24 mouse cellular contexts compared by ENCODE assay signal in the genomic region with DNA sequence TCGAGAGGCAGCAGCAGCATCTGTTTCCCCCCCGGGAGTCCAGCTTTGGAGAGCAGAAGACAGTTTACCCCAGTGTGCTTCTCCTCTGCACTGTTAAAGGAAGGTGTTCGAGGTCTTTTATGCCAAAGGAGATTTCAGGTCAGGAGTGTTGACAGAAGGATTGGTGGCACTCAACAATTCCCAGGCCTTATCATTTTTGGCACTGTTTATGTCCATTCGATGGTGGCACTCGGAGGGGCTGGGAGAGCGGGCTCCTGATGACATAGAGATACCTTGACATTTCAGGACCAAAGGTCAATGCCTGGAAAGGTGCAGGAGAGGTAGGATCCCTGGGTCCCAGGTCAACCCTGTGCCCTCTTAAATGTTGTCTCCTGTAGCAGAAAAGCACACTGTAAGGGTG. TPM values are rescaled to one million over a fixed set of nuclear protein-coding genes. Genes with fewer than 3 reads are reported as not detected.
A peak's percentile ranks its signal among the peaks of the same experiment; 100 is the strongest.
DNase-seq lines count a peak whose midpoint lies in the region; ATAC-seq and TF ChIP-seq lines count a peak whose summit lies in the region.
"Had no signal": no experiment of that assay in that cellular context is flagged by ENCODE, and none has a peak within 500 bp of the region (broad histone marks: within the 10 kb centered on the region; RNA-seq: fewer than 3 reads in every experiment).

No protein-coding gene starts in this region.

- ATAC-seq in heart, embryonic 13.5 days (ENCODE audit: extremely low read depth, insufficient number of reproducible peaks, low FRiP score, low TSS enrichment): no peak
- peak; percentile 81 for ATAC-seq in heart, embryonic 16.5 days (replicated peaks; ENCODE audit: extremely low read depth, insufficient read depth, low FRiP score)
- ATAC-seq in forebrain, postnatal 0 days: no peak
- ATAC-seq: activated CD4-positive, CD25-positive, alpha-beta regulatory T cell, adult 4 months; forebrain, embryonic 13.5 days; hindbrain, embryonic 16.5 days; inflammation-experienced regulatory T-cells, adult 6 months; intestine, postnatal 0 days; Patski had no signal

- H3K9me3 ChIP-seq in heart, embryonic 13.5 days: peaks cover under 1% of the 10 kb centered on the region; the same call in 1 of the 2 replicates
- H3K9me3 ChIP-seq in heart, embryonic 10.5 days: no peaks in the 10 kb centered on the region
- 0 out of 2 replicates have a peak, but pooled peaks cover 2% of the 10 kb centered on the region for H3K9me3 ChIP-seq in heart, embryonic 16.5 days (replicated peaks; ENCODE audit: control insufficient read depth, low read length)
- H3K9me3 ChIP-seq in forebrain, postnatal 0 days (ENCODE audit: low read length): no peaks in the 10 kb centered on the region
- H3K9me3 ChIP-seq: embryonic facial prominence, embryonic 10.5 days; forebrain, embryonic 13.5 days had no signal

- H3K27me3 ChIP-seq in heart, embryonic 13.5 days (replicated peaks): no peaks in the 10 kb centered on the region
- no peaks in the 10 kb centered on the region for H3K27me3 ChIP-seq in heart, embryonic 10.5 days (ENCODE audit: insufficient read depth, poor library complexity, severe bottlenecking)
- H3K27me3 ChIP-seq in heart, embryonic 16.5 days (ENCODE audit: control insufficient read depth, insufficient read depth, low read length): no peaks in the 10 kb centered on the region
- peaks cover 3% of the 10 kb centered on the region; the same call in 1 of the 2 replicates for H3K27me3 ChIP-seq in forebrain, postnatal 0 days (ENCODE audit: insufficient read depth, low read length)
- H3K27me3 ChIP-seq: hindbrain, embryonic 12.5 days had no signal

- intact Hi-C loops in heart, postnatal 14 days (cut with DNase I): no loop called here

- peak; percentile 90 for DNase-seq in heart, adult 11 months
- DNase-seq in heart, postnatal 14 days: no peak
- DNase-seq in heart, embryonic 10.5 days (ENCODE audit: low spot score): no peak
- DNase-seq in heart, postnatal 4 days: peak; percentile 14
- no peak for DNase-seq in forebrain, postnatal 0 days
- DNase-seq: adrenal gland, postnatal 14 days; cerebellum, adult 11-12 months; cerebellum, adult 9-10 months; cerebellum, postnatal 25 days; gastrocnemius, adult 2 months; gastrocnemius, postnatal 25 days; kidney, adult 8-10 months had no signal

- no peaks in the 10 kb centered on the region for H3K36me3 ChIP-seq in heart, embryonic 13.5 days
- no peaks in the 10 kb centered on the region for H3K36me3 ChIP-seq in heart, embryonic 10.5 days
- H3K36me3 ChIP-seq in heart, embryonic 16.5 days (ENCODE audit: control insufficient read depth, insufficient read depth): no peaks in the 10 kb centered on the region
- no peaks in the 10 kb centered on the region for H3K36me3 ChIP-seq in forebrain, postnatal 0 days (ENCODE audit: insufficient read depth)
- H3K36me3 ChIP-seq: embryonic facial prominence, embryonic 10.5 days; hindbrain, embryonic 12.5 days had no signal

- H3K9ac ChIP-seq in heart, embryonic 13.5 days: no peak overlapping the region
- H3K9ac ChIP-seq in heart, embryonic 16.5 days (ENCODE audit: low read length): no peak overlapping the region
- no peak overlapping the region for H3K9ac ChIP-seq in forebrain, postnatal 0 days
- H3K9ac ChIP-seq: forebrain, embryonic 13.5 days; hindbrain, embryonic 12.5 days had no signal

- peaks cover 21% of the 10 kb centered on the region for H3K4me1 ChIP-seq in heart, embryonic 13.5 days
- H3K4me1 ChIP-seq in heart, embryonic 10.5 days: peaks cover 12% of the 10 kb centered on the region; the same call in 1 of the 2 replicates
- peaks cover 13% of the 10 kb centered on the region for H3K4me1 ChIP-seq in heart, embryonic 16.5 days (ENCODE audit: control insufficient read depth, insufficient read depth, low read length)
- H3K4me1 ChIP-seq in forebrain, postnatal 0 days (ENCODE audit: insufficient read depth): no peaks in the 10 kb centered on the region
- H3K4me1 ChIP-seq: embryonic facial prominence, embryonic 10.5 days; forebrain, embryonic 13.5 days; hindbrain, embryonic 12.5 days had no signal

- peak overlapping the region; percentile 1; the same call in 1 of the 2 replicates for H3K27ac ChIP-seq in heart, embryonic 13.5 days (replicated peaks)
- H3K27ac ChIP-seq in heart, embryonic 10.5 days: no peak overlapping the region
- peak overlapping the region; percentile 50 for H3K27ac ChIP-seq in heart, embryonic 16.5 days (ENCODE audit: low read length)
- H3K27ac ChIP-seq in forebrain, postnatal 0 days (ENCODE audit: low read depth, low read length): no peak overlapping the region
- H3K27ac ChIP-seq: embryonic facial prominence, embryonic 10.5 days; forebrain, embryonic 13.5 days; gastrocnemius, adult 2 months; hindbrain, embryonic 12.5 days had no signal

- 25% methylated on average over 6 of the region's 6 CpGs for WGBS in heart, embryonic 13.5 days
- 35% methylated on average over 6 of the region's 6 CpGs for WGBS in heart, embryonic 10.5 days
- 31% methylated on average over 6 of the region's 6 CpGs for WGBS in heart, embryonic 16.5 days
- WGBS in forebrain, postnatal 0 days: 92% methylated on average over 6 of the region's 6 CpGs

- H3K4me2 ChIP-seq in heart, embryonic 13.5 days: no peak overlapping the region
- H3K4me2 ChIP-seq in heart, embryonic 16.5 days (ENCODE audit: low read depth, low read length): no peak overlapping the region
- no peak overlapping the region for H3K4me2 ChIP-seq in forebrain, postnatal 0 days (ENCODE audit: low read depth)
- H3K4me2 ChIP-seq: forebrain, embryonic 13.5 days; hindbrain, embryonic 12.5 days had no signal

- TF ChIP-seq CTCF in forebrain, postnatal 0 days (IDR thresholded peaks at IDR 0.05; ENCODE audit: low read depth): no peak

- no peak overlapping the region for H3K4me3 ChIP-seq in heart, embryonic 13.5 days
- no peak overlapping the region for H3K4me3 ChIP-seq in heart, embryonic 10.5 days
- H3K4me3 ChIP-seq in heart, embryonic 16.5 days (ENCODE audit: low read length): no peak overlapping the region
- H3K4me3 ChIP-seq in forebrain, postnatal 0 days (ENCODE audit: low read depth, low read length): no peak overlapping the region
- H3K4me3 ChIP-seq: embryonic facial prominence, embryonic 10.5 days; forebrain, embryonic 13.5 days; gastrocnemius, adult 2 months; hindbrain, embryonic 12.5 days had no signal

RNA-seq across cellular contexts. Expression of a gene that starts 31.2 kb away (rescaled TPM):
- 10 to 100 TPM; 39.5 to 43.6 TPM for total RNA-seq in heart, postnatal 14 days (2021)
- 16.0 and 17.5 TPM in 2 replicates for polyA plus RNA-seq in heart, embryonic 13.5 days (2015; fragmentation: Nextera tagmentation; extraction: Ambion mirVana)
- 13.3 and 17.3 TPM in 2 replicates for polyA plus RNA-seq in heart, embryonic 10.5 days (2016; fragmentation: Nextera tagmentation; extraction: Ambion mirVana)
- polyA plus RNA-seq in heart, embryonic 16.5 days (2015; fragmentation: Nextera tagmentation; extraction: Ambion mirVana): 16.4 and 17.7 TPM in 2 replicates
- total RNA-seq in heart, postnatal 4 days (2021): 10 to 100 TPM; 57.6 to 58.0 TPM
- 13.4 and 24.8 TPM in 2 replicates for total RNA-seq in forebrain, postnatal 0 days (2014; rRNA removed)
- polyA plus RNA-seq in forebrain, postnatal 0 days (2015; fragmentation: Nextera tagmentation; extraction: Ambion mirVana): 6.2 and 16.2 TPM in 2 replicates
- total RNA-seq: granulocyte monocyte progenitor cell, adult 5-6 weeks; MEL had no signal

Comparison
In these comparisons a context has a peak if more than half of its experiments do, and no peak if none do; other contexts are left out.
1. DNase-seq: peak in heart, adult 11 months (single experiment) and heart, postnatal 4 days (single experiment); none in heart, postnatal 14 days (0 of 2), heart, embryonic 10.5 days (single experiment) and forebrain, postnatal 0 days (single experiment).
2. H3K27ac ChIP-seq: peak in heart, embryonic 13.5 days (single experiment) and heart, embryonic 16.5 days (single experiment); none in heart, embryonic 10.5 days (single experiment) and forebrain, postnatal 0 days (single experiment).